Mouse (Mus musculus) midbrain, embryonic 11.5 days (tissue): ENCODE measurements around the gene Atf6b. TPM values are rescaled to one million over a fixed set of nuclear protein-coding genes. Genes with fewer than 3 reads are reported as not detected.

Experiments
- ATAC-seq: fragments of 200-750 bp; cut with Nextera tagmentation; 2 replicates; pipeline ENCODE4 v1.8.0; 2017; ENCODE audit warnings: moderate TSS enrichment, moderate library complexity; ENCODE audit not compliant: low FRiP score
- DNase-seq: peaks from one replicate; pipeline ENCODE4 v3.0.0; 2015; ENCODE audit warnings: low spot score; ENCODE audit errors: missing footprints
- H3K27ac ChIP-seq: fragments of 300-500 bp; sonication (generic); 2 replicates; pipeline ENCODE4 v1.5.1; 2014; ENCODE audit warnings: low read depth, low read length
- H3K27me3 ChIP-seq: fragments of 300-500 bp; sonication (generic); 2 replicates; pipeline ENCODE4 v1.6.1; 2014; ENCODE audit warnings: mild to moderate bottlenecking, low read length, moderate library complexity, mixed read lengths; ENCODE audit not compliant: control insufficient read depth, insufficient read depth
- H3K36me3 ChIP-seq: fragments of 300-500 bp; sonication (generic); 2 replicates; pipeline ENCODE4 v1.6.1; 2014; ENCODE audit warnings: mild to moderate bottlenecking, low read length, moderate library complexity, mixed read lengths; ENCODE audit not compliant: control insufficient read depth, insufficient read depth
- H3K4me1 ChIP-seq: fragments of 300-500 bp; sonication (generic); 2 replicates; pipeline ENCODE4 v1.6.1; 2014; ENCODE audit warnings: low read length; ENCODE audit not compliant: control insufficient read depth, insufficient read depth
- H3K4me2 ChIP-seq: fragments of 300-500 bp; sonication (generic); 2 replicates; pipeline ENCODE4 v1.6.1; 2014; ENCODE audit warnings: mild to moderate bottlenecking, moderate library complexity
- H3K4me3 ChIP-seq: fragments of 300-500 bp; sonication (generic); 2 replicates; pipeline ENCODE4 v1.5.1; 2014; ENCODE audit warnings: low read depth, low read length
- H3K9ac ChIP-seq: fragments of 300-500 bp; sonication (generic); 2 replicates; pipeline ENCODE4 v1.6.1; 2014; ENCODE audit warnings: low read length
- H3K9me3 ChIP-seq: fragments of 300-500 bp; sonication (generic); 2 replicates; pipeline ENCODE4 v1.6.1; 2016; ENCODE audit warnings: low read length; ENCODE audit not compliant: control insufficient read depth
- WGBS: fragments of 180-500 bp; shearing (Covaris S2); extraction: QIAGEN DNeasy Blood & Tissue Kit; methylation state at CpG from one replicate; pipeline ENCODE4 v1.1.7; 2014; 5-methylcytosine and 5-hydroxymethylcytosine counted together
- polyA plus RNA-seq: library from polyadenylated mRNA; unstranded; fragments of >200 nt; fragmentation: Nextera tagmentation; extraction: Ambion mirVana; gene quantifications from 2 replicates; pipeline ENCODE4 v1.2.1, GENCODE M21; 2014

Atf6b gene
- polyA plus RNA-seq, 1 experiment from 2014 or later = 77.6 TPM

GRCm38 (mm10) chr17:34606186-34607039 is 40.5 kb upstream of the Atf6b start:
- Histone ChIP-seq H3K27ac (peak overlapping the region; percentile 88), H3K4me1 (peaks cover 26% of the 10 kb centered on the region), H3K9ac (peak overlapping the region; percentile 96), H3K9me3 (no peaks in the 10 kb centered on the region), H3K4me2 (peak overlapping the region; percentile 97), H3K27me3 (no peaks in the 10 kb centered on the region), H3K4me3 (peak overlapping the region; percentile 99), H3K36me3 (peaks cover 5% of the 10 kb centered on the region; the same call in 1 of the 2 replicates)
- DNase-seq (no peak), ATAC-seq (no peak)
- 19% methylated on average over 30 of the region's 32 CpGs for WGBS

- H3K9me3 ChIP-seq = no peaks in the 10 kb centered on the region
- H3K27ac ChIP-seq = no peak overlapping the region
- no peak overlapping the region for H3K4me3 ChIP-seq
- DNase-seq (no peak), ATAC-seq (no peak)
- no peak overlapping the region for H3K9ac ChIP-seq
- peaks cover 18% of the 10 kb centered on the region for H3K4me1 ChIP-seq
- 92% methylated on average over 7 of the region's 7 CpGs for WGBS
- peaks cover 17% of the 10 kb centered on the region for H3K36me3 ChIP-seq
- H3K4me2 ChIP-seq = no peak overlapping the region
- no peaks in the 10 kb centered on the region for H3K27me3 ChIP-seq
Observed at GRCm38 (mm10) chr17:34607997-34608396, 38.9 kb upstream of the Atf6b start.

- H3K4me3 ChIP-seq = no peak overlapping the region
- no peak for ATAC-seq
- H3K4me1 ChIP-seq = peaks cover 9% of the 10 kb centered on the region
- H3K9me3 ChIP-seq = no peaks in the 10 kb centered on the region
- no peak for DNase-seq
- peaks cover 19% of the 10 kb centered on the region for H3K36me3 ChIP-seq
- no peak overlapping the region for H3K4me2 ChIP-seq
- H3K9ac ChIP-seq = no peak overlapping the region
- no peaks in the 10 kb centered on the region for H3K27me3 ChIP-seq
- H3K27ac ChIP-seq = no peak overlapping the region
- 93% methylated on average over 8 of the region's 8 CpGs for WGBS
Observed at GRCm38 (mm10) chr17:34611050-34611449, 35.9 kb upstream of the Atf6b start.

- 93% methylated on average over 11 of the region's 11 CpGs for WGBS
- ATAC-seq (no peak), DNase-seq (no peak)
- Histone ChIP-seq H3K9ac (no peak overlapping the region), H3K4me2 (no peak overlapping the region), H3K4me1 (no peaks in the 10 kb centered on the region), H3K27ac (no peak overlapping the region), H3K36me3 (peaks cover 19% of the 10 kb centered on the region), H3K4me3 (no peak overlapping the region), H3K9me3 (no peaks in the 10 kb centered on the region), H3K27me3 (no peaks in the 10 kb centered on the region)
Observed at GRCm38 (mm10) chr17:34613054-34613645, 33.8 kb upstream of the Atf6b start.

GRCm38 (mm10) chr17:34613830-34614229 is 33.1 kb upstream of the Atf6b start:
- H3K36me3 ChIP-seq = peaks cover 19% of the 10 kb centered on the region
- no peaks in the 10 kb centered on the region for H3K4me1 ChIP-seq
- DNase-seq (no peak), ATAC-seq (no peak)
- H3K4me3 ChIP-seq = no peak overlapping the region
- H3K27me3 ChIP-seq = no peaks in the 10 kb centered on the region
- WGBS = 92% methylated on average over 10 of the region's 10 CpGs
- H3K9me3 ChIP-seq = no peaks in the 10 kb centered on the region
- H3K27ac ChIP-seq = no peak overlapping the region
- H3K9ac ChIP-seq = no peak overlapping the region
- H3K4me2 ChIP-seq = no peak overlapping the region

GRCm38 (mm10) chr17:34615871-34616270 is 31.1 kb upstream of the Atf6b start, which contains the start of gene Egfl8:
Egfl8 (minus strand) TSS chr17:34615971.
- no peak for ATAC-seq
- Histone ChIP-seq H3K36me3 (peaks cover 17% of the 10 kb centered on the region), H3K27ac (no peak within 1 kb of the TSS), H3K4me1 (no peaks in the 10 kb centered on the region), H3K9ac (no peak within 1 kb of the TSS; the same call in 1 of the 2 replicates), H3K27me3 (no peaks in the 10 kb centered on the region), H3K4me2 (no peak within 1 kb of the TSS), H3K4me3 (no peak within 1 kb of the TSS), H3K9me3 (no peaks in the 10 kb centered on the region)
- 62% methylated on average over 6 of the region's 6 CpGs for WGBS
- no peak for DNase-seq

- Histone ChIP-seq H3K4me1 (no peaks in the 10 kb centered on the region), H3K4me2 (no peak overlapping the region), H3K9ac (no peak overlapping the region), H3K9me3 (no peaks in the 10 kb centered on the region), H3K27me3 (no peaks in the 10 kb centered on the region), H3K36me3 (no peaks in the 10 kb centered on the region), H3K4me3 (no peak overlapping the region), H3K27ac (no peak overlapping the region)
- ATAC-seq (peak; percentile 64), DNase-seq (peak; percentile 93)
- 20% methylated on average over 6 of the region's 6 CpGs for WGBS
Observed at GRCm38 (mm10) chr17:34618999-34619398, 27.9 kb upstream of the Atf6b start.

GRCm38 (mm10) chr17:34621006-34621405 is 25.9 kb upstream of the Atf6b start:
- Histone ChIP-seq H3K4me2 (no peak overlapping the region), H3K4me3 (no peak overlapping the region), H3K36me3 (no peaks in the 10 kb centered on the region), H3K4me1 (peaks cover 1% of the 10 kb centered on the region), H3K9me3 (no peaks in the 10 kb centered on the region), H3K27ac (no peak overlapping the region), H3K9ac (no peak overlapping the region), H3K27me3 (no peaks in the 10 kb centered on the region)
- DNase-seq (no peak), ATAC-seq (no peak)
- WGBS = 88% methylated on average over 8 of the region's 8 CpGs

GRCm38 (mm10) chr17:34623161-34623560 is 23.8 kb upstream of the Atf6b start:
- Histone ChIP-seq H3K27me3 (no peaks in the 10 kb centered on the region), H3K36me3 (no peaks in the 10 kb centered on the region), H3K9ac (no peak overlapping the region), H3K4me1 (peaks cover 15% of the 10 kb centered on the region), H3K4me3 (no peak overlapping the region), H3K4me2 (no peak overlapping the region), H3K27ac (no peak overlapping the region), H3K9me3 (no peaks in the 10 kb centered on the region)
- no peak for DNase-seq
- ATAC-seq = no peak
- WGBS = 89% methylated on average over 9 of the region's 9 CpGs
